Mouse (Mus musculus): ENCODE results near the gene Dnajc7.

The Dnajc7 gene

GRCm38 (mm10) chr11:100579116-100579799 is 40.7 kb downstream of the Dnajc7 start:
- no peak for DNase-seq (ENCODE audit: low spot score)

- DNase-seq (ENCODE audit: low spot score): no peak
These were observed 41.9 kb downstream of the Dnajc7 start for GRCm38 (mm10) chr11:100577852-100578599.

DNA sequence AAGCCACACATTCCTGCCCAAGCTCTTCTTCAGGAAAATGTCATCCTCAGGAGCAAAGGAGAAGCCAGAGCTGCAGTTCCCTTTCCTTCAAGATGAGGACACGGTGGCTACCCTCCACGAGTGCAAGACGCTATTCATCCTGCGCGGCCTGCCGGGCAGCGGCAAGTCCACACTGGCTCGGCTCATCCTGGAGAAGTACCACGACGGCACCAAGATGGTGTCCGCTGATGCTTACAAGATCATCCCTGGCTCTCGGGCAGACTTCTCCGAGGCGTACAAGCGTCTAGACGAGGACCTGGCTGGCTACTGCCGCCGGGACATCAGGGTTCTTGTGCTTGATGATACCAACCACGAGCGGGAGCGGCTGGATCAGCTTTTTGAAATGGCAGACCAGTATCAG is 43.7 kb downstream of the Dnajc7 start:
- DNase-seq (ENCODE audit: low spot score): no peak

- no peak for DNase-seq (ENCODE audit: low spot score)
These were observed 44.5 kb downstream of the Dnajc7 start for GRCm38 (mm10) chr11:100575484-100575855.

GRCm38 (mm10) chr11:100574708-100575483 is 45.1 kb downstream of the Dnajc7 start, which contains the start of gene Cnp:
Cnp (plus strand) TSS chr11:100574904.
- peak; percentile 71 for DNase-seq (ENCODE audit: low spot score)

DNA sequence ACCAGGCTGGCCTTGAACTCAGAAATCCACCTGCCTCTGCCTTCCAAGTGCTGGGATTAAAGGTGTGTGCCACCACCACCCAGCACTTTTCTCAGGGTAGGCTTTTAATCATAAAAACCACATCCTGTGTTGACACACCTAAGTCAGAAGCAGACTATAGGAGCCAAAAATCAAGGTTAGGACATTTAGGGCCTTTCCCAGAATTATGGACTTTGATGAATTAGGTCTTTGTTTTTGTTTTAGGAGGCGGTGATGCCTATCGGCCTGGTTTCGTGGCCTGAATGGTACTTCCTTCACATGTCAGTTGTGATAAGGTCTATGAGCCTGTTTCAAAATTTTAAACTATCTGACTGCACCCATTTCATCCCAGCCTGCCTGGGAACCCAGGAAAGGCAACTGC is 45.8 kb downstream of the Dnajc7 start:
- DNase-seq (ENCODE audit: low spot score): no peak

GRCm38 (mm10) chr11:100571202-100571567 is 48.8 kb downstream of the Dnajc7 start:
- DNase-seq (ENCODE audit: low spot score): no peak

DNA sequence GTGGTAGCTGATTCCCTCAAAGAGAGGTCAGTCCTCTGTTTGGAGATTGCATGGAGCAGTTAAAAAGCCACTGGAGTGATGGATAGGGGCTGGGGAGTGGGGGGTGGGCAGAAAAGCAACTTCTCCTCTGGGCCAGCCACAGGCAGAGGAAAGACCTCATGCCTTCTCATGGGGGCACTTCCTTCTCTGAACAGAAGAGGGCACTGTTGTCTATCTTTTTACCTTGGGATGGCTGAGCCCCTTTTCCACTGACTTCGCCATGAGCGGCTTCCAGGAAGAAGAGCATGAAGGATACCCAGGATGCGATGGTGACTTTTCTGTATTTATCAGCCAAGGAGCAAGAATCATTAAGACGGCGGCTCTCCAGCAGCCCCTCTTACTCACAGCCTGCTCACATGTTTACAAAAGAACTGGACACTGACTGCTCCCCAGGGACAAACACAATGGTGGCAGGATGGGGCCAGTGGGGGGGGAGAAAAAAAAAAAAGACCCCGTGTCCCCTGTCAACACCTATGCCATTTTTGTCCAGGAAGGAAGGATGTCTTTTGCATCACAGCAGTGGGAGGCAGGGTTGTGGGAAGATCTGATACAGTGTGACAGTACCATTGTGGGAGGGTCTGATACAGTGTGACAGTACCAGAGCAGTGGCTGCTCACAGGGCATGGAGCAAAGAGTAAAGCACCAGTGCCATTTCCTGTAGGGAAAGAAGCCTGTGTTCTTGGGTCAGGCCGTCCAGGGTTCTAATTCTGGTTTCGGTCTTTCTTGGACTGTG is 49.4 kb downstream of the Dnajc7 start:
- peak; percentile 63 for DNase-seq (ENCODE audit: low spot score)

DNA sequence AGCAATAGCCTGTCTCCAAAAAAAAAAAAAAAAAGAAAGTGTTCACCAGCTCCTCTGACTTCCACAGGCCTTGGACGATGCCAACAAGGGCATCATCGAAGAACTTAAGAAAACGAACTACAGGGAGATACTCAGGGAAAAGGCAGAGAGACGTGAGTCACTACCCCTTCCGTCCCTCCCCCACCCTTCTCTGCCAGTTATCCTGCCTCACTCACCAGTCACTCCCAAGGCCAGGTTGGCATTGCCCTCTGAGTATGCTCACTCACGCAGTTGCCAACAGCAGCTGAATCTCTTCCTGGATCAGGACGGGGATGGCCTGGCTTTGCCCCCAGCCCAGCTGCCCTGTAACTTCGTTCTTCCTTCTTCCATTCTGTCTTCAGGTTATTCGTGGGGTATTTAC is 50.2 kb downstream of the Dnajc7 start:
- no peak for DNase-seq (ENCODE audit: low spot score)

GRCm38 (mm10) chr11:100568692-100569091 is 51.3 kb downstream of the Dnajc7 start:
- no peak for DNase-seq (ENCODE audit: low spot score)

GRCm38 (mm10) chr11:100567815-100568245 is 52.1 kb downstream of the Dnajc7 start:
- DNase-seq (ENCODE audit: low spot score): no peak

DNA sequence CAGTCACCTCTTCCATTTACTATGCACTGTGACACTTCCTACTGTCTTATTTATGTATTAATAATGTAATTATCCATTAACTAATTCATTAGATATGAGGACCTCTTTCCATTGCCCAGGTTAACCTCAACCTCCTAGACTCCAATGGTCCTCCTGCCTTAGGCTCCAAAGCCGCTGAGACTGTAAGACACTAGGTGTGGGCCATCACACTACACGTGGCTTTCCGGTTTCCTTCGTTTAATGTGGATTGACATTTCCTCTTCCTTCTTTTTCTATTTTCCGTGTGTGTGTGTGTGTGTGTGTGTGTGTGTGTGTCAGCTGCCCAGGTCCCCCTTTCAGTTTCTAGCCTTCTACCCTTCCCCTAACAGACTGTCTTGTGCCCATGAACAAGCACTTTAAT is 52.7 kb downstream of the Dnajc7 start:
- no peak for DNase-seq (ENCODE audit: low spot score)

- no peak for DNase-seq (ENCODE audit: low spot score)
These were observed 55.3 kb downstream of the Dnajc7 start for GRCm38 (mm10) chr11:100564703-100565102.

- DNase-seq (ENCODE audit: low spot score): no peak
These were observed 55.7 kb downstream of the Dnajc7 start for GRCm38 (mm10) chr11:100564297-100564696.

- DNase-seq (ENCODE audit: low spot score): no peak
These were observed 58.2 kb downstream of the Dnajc7 start for GRCm38 (mm10) chr11:100561748-100562147.

- DNase-seq (ENCODE audit: low spot score): no peak
These were observed 60.5 kb downstream of the Dnajc7 start for GRCm38 (mm10) chr11:100559476-100559875.

DNA sequence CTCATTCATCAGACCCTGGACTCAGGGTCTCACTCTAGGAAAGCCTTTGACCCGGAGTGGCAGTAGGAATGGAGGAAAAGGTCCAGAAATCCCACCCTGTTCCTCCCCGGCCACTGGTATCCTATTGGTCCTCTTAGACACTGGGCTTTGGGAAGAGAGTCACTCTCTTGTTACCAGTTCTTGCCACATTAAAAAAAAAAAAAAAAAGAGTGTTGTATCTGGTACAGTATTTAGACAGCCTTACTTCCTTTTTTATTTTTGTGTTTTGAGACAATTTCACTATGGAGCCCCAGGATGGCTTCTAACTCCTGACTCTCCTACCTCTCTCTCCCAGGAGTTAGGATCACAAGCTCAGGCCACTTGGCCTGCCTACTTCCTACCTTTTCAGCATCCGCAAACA is 62.4 kb downstream of the Dnajc7 start:
- no peak for DNase-seq (ENCODE audit: low spot score)

DNA sequence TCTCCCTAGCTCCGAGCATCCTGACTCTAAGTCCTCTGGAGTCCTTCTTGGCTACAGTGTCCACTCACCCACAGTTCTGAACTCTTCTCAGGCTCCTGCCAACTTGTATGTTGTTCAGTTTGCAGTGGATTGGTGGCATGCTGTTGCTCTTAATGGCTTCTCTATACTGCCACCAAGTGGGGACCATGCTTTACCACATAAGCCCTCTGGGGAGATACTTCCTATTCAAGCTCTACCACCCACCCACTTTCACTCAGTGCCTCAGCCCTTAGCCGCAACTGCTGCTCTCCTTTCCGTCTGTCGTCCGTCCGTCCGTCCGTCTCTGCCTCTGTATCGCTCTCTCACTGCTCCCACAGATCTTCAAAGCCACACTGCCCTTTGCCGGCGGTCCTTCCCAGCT is 64.4 kb downstream of the Dnajc7 start:
- DNase-seq (ENCODE audit: low spot score): peak; percentile 27

DNA sequence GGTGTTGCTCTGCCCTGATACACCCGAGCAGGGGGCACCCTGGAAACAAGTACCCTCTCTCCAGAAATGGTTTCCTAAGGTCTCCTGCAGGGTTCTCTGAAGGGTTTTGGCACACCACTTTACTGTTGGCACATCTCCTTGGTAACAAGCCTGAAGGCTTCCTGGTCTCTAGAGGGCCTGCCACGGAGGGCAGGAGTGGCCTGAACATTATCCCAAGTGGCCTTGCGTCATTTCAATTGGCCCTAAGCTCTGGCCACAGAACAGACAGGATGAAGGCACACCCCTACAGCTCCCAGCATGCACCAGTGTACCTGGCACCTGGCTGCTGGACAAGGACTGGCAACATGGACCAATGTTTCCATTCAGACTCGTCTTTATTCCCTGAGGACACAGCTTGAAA is 67.1 kb downstream of the Dnajc7 start:
- DNase-seq (ENCODE audit: low spot score): no peak

- no peak for DNase-seq (ENCODE audit: low spot score)
These were observed 69.9 kb downstream of the Dnajc7 start for GRCm38 (mm10) chr11:100550101-100550500.

- no peak for DNase-seq (ENCODE audit: low spot score)
These were observed 70.5 kb downstream of the Dnajc7 start for GRCm38 (mm10) chr11:100549466-100549865.

DNA sequence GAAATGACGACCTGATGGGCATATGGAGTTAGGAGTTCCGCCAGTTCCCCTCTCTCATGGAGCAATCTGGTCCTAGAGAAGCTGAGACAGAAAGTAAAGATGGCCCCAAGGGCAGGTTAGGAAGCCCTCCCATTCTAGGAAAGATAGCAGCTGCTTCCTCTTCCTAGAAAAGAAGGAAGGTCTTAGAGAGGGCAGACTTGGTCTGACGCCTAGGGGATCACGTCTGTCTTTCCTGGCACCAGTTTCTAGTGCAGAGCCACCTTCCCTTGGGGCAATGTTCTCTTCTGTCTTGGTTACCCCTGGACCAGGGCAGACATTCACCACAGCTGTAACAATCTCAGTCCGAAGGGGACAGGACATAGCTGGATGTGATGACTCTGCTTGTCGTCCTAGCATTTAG is 71.8 kb downstream of the Dnajc7 start:
- no peak for DNase-seq (ENCODE audit: low spot score)

All from urinary bladder, postnatal 25 days (tissue).